Mouse (Mus musculus) gastrocnemius, adult 2 months (tissue): ENCODE data around the gene Kir3dl1. TPM values are rescaled to one million over a fixed set of nuclear protein-coding genes. Genes with fewer than 3 reads are reported as not detected.
"Not testable (repeated sequence)": the region's sequence is repeated elsewhere in the genome, so short reads cannot be mapped to it uniquely, and the experiment has no call there.

Source experiments
- DNase-seq: peaks from one replicate; pipeline ENCODE4 v3.0.0; 2022
- H3K27ac ChIP-seq: fragments of 200-600 bp; 2 replicates; pipeline ENCODE4 v1.8.1; 2022; ENCODE audit warnings: mild to moderate bottlenecking
- H3K4me3 ChIP-seq: fragments of 200-600 bp; 2 replicates; pipeline ENCODE4 v1.8.1; 2022; ENCODE audit warnings: mild to moderate bottlenecking, moderate library complexity
- intact Hi-C: fragments of 180-260 bp; cut with DNase I; formaldehyde crosslinking; loops from one replicate; pipeline ENCODE4 v1.15.1; 2025
- long read RNA-seq, 2 experiments: library from polyadenylated mRNA; stranded (forward); transcript quantifications; one replicate each; pipeline ENCODE4 v2.0.0; 2021
- total RNA-seq, 2 experiments: library from RNA; stranded (reverse); gene quantifications; 2 replicates each; pipeline ENCODE4 v1.2.3; 2021

Kir3dl1 gene
- not detected for total RNA-seq
- long read RNA-seq, experiment 1: 0 reads
- long read RNA-seq, experiment 2: 0 reads

- H3K4me3 ChIP-seq, H3K27ac ChIP-seq, DNase-seq, intact Hi-C loops: not testable (repeated sequence)
These were observed at the start of gene Kir3dl1 for GRCm38 (mm10) chrX:136517699-136518098. Gene Kir3dl1, plus strand, starts transcription at chrX:136517999.

DNA sequence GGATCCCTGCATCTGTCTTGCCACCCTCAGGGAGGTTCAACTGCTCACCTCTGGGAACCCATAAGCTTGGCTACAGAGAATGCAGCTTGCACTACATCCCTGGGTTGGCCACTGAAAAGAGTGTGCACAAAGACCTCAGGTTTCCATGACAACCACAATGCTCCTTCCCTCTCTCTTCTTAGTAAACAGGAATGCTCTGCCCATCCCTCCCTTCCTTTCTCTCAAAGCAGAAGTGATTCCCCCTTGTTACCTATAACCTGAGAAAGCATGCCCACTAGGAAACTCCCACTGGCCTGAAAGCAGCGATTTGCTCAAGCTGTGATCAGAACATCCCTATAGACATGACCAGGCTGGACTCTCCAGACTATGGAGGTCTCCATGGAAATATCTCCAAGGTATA, 26.2 kb downstream of the Kir3dl1 start, which contains the start of gene Kir3dl2:
Kir3dl2 (minus strand) TSS at position 101 of the 400 bp plus-strand sequence.
- DNase-seq, intact Hi-C loops, H3K4me3 ChIP-seq, H3K27ac ChIP-seq: not testable (repeated sequence)

- H3K27ac ChIP-seq, intact Hi-C loops: not testable (repeated sequence)
These were observed 51.3 kb downstream of the Kir3dl1 start for GRCm38 (mm10) chrX:136569094-136569493.

More at GRCm38 (mm10) chrX:136569094-136569493, 51.3 kb downstream of the Kir3dl1 start:
- not testable (repeated sequence) for DNase-seq, H3K4me3 ChIP-seq

Other genes with a start within 250 kb of the Kir3dl1 start
- gene Bex3, start 247.7 kb upstream of the Kir3dl1 start, total RNA-seq: 1 to 10 TPM; 2.7 to 4.3 TPM
- not detected for gene Kir3dl2, start 26.1 kb downstream of the Kir3dl1 start, total RNA-seq
- 1 to 10 TPM in 1 of 2 experiments, not detected in 1; 1.3 TPM for gene Tceal3, start 72.8 kb downstream of the Kir3dl1 start, total RNA-seq
- 1 to 10 TPM; 1.8 to 3.0 TPM for gene Tceal1, start 190.0 kb downstream of the Kir3dl1 start, total RNA-seq
- gene Morf4l2, start 225.7 kb downstream of the Kir3dl1 start, total RNA-seq: 100 to 1,000 TPM; 157 to 173 TPM